Mouse (Mus musculus): ENCODE measurements around the gene Olfr324.

Olfr324 gene

GRCm38 (mm10) chr11:58594814-58595213 is at the start of gene Olfr324:
Gene Olfr324, plus strand, starts transcription at chr11:58595114.
- in situ Hi-C loops (cut with MboI, MseI), result no loop called here

DNA sequence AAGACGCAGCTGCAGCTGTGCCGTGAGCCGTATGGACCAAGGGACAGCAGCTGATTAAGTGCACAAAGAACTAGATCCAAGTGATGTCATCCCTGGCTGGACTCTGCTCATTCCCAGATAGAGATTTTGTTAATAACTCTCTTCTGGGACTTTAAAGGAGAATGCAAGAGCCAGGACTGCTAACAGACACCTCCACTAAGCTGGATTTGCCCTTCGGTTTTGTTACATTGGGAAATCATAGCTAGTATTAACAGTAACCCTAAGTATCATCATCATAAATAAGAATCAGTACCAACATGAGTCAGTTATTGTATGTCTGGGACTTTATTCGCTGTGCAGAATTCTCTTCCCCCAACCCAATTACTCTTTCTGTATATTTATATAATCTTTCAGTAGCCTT is 48.6 kb upstream of the Olfr324 start, which contains the start of gene Olfr329-ps:
TSS of gene Olfr329-ps (minus strand) at position 101 of the 400 bp plus-strand sequence.
- in situ Hi-C loops (cut with MboI, MseI), result no loop called here

DNA sequence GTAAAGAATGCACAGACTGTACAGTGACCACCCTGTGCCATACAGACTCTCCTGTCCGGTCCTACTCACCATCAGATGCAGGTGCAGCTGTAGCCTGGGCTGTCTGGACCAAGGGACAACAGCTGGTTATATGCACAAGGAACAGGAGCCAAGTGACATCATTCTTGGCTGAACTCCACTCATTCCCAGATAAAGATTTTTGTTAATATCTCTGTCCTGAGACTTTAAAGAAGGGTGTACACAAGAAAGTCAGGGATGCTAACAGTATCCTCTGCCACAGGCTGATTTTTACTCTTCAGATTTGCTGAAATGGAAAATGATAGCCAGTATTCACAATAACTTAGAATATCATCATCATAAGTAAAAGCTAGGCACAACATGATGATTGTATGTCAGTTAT is 39.4 kb upstream of the Olfr324 start, which contains the start of gene Olfr328:
TSS of gene Olfr328 (minus strand) at position 101 of the 400 bp plus-strand sequence.
- in situ Hi-C loops (cut with MboI, MseI), result no loop called here

DNA sequence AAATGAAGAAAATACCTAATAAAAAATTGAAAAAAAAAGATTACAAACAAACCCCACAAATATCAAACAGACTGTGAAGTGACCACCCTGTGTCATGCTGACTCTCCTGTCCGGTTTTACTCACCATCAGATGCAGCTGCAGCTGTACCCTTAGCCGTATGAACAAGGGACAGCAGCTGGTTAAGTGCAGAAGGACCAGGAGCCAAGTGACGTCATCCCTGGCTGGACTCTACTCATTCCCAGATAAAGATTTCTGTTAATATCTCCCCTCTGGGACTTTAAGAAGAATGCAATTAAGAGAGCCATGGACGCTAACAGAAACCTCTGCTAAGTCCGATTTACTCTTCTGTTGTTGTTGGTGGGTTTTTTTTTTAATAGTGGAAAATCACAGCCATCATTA is 24.5 kb upstream of the Olfr324 start, which contains the start of gene Olfr224:
TSS of gene Olfr224 (minus strand) at position 149 of the 400 bp plus-strand sequence.
- in situ Hi-C loops (cut with MboI, MseI), result no loop called here

DNA sequence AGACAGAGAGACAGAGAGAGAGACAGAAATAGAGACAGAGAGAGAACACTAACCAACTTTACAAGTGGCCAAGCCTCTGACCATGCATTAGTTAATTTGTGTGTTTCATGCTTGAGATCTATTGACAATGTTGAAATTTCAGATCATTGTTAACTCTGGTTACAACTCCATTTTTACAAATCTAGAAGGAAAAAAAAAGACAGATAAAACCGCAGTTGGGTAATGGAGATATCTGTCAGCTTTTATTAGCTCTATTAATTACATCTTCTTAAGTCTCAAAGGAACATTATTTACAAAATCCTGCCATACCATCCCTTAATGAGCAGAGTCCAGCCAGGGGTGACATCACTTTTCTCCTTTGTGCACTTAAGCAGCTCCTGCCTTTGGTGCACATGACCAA is 17.5 kb upstream of the Olfr324 start, which contains the start of gene Olfr325:
TSS of gene Olfr325 (plus strand) at position 301 of the 400 bp plus-strand sequence.
- in situ Hi-C loops (cut with MboI, MseI), result no loop called here

DNA sequence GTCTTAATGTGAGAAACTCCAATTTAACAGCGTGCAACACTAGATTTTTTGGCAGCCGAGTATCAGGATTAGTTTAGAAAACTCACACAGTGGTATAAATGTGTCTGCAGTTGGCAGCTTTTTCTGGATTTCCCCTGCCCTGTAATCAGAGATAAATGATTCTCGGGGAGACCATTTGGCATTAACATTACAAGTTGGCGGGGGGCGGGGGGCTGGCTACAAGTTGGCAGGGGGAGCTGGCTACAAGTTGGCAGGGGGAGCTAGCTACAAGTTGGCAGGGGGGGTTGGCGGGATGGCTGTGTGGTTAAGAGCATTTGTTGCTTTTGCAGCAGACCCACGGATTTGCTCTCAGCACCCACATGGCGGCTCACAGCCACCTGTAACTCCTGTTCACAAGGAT is 16.3 kb upstream of the Olfr324 start:
- in situ Hi-C loops (cut with MboI, MseI), result no loop called here

DNA sequence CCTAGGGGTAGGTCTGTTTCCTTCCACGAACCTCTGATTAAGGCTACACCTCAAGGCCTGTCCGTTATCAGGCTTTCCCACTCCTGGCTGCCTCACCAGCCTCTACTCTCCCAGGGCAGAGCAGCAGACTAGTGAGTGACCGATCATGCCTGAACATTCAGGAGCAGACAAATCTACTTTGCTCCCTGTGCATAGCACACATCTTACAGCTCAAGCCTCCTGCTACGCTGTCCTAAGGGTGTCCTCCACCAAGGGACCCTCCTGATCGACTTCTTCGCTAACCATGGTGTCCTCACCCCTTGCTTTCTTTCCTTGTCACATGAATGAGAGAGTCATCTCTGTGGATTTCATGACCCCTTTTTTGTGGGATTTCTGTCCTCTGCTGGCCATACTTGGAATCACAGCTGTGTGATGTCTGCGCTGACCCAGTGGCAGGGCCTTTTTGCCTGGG is 7.0 kb upstream of the Olfr324 start:
- in situ Hi-C loops (cut with MboI, MseI), result loop anchor here in 1 of 2 experiments (5.0 kb wide), 1 partner anchor 191 kb away; no protein-coding TSS in a partner anchor

DNA sequence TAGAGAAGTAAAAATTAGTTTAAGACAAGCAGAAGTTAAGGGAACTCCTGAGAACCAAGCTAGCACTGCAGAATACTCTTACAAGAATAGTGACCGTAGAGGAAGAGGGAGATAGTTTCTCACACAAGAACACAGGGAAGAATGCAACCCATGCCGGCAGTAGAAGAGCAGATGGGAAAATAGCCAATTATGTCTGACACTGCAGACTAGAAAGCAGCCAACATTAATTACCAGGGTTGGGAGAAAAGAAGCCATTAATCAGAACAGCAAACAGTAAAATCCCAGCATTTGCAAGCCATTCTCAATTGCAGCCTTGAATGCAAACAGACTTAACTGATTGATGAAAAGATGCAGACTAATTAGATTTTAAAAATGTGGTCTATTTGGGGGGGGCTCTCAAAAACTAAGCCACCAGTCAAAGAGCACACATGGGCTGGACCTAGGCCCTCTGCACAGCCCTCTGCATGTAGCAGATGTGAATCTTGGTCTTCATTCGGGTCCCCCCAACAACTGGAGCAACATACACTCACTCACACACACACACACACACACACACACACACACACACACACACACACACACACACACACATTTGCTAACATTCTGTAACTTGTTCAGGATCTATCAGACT is 6.2 kb upstream of the Olfr324 start:
- in situ Hi-C loops (cut with MboI, MseI), result loop anchor here in 1 of 2 experiments (5.0 kb wide), 1 partner anchor 191 kb away; no protein-coding TSS in a partner anchor

- in situ Hi-C loops (cut with MboI, MseI), result no loop called here
Observed at GRCm38 (mm10) chr11:58597837-58598236, 2.9 kb downstream of the Olfr324 start.

DNA sequence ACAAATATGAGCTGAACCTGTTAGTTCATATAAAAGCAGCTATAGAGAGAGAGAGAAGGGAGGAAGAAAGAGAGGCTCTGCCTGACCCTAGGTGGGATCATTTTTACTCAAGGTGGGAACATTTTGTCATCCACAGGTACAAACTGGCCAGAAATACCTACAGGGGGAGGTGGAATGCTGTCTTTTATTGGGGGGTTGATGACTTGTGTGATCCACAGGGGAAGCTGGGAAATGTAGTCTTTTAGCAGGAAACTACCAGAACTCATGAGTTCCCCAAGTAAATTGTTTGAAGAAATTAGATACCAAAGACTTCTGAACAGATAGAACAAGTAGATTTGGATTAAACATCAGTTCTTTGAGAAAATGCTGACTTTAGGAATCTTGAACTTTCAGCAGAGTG is 7.1 kb downstream of the Olfr324 start:
- in situ Hi-C loops (cut with MboI, MseI), result no loop called here

- in situ Hi-C loops (cut with MboI, MseI), result no loop called here
Observed at GRCm38 (mm10) chr11:58602800-58603560, 8.1 kb downstream of the Olfr324 start.

GRCm38 (mm10) chr11:58604688-58605087 is 9.8 kb downstream of the Olfr324 start:
- in situ Hi-C loops (cut with MboI, MseI), result no loop called here

- in situ Hi-C loops (cut with MboI, MseI), result no loop called here
Observed at GRCm38 (mm10) chr11:58605228-58605627, 10.3 kb downstream of the Olfr324 start.

DNA sequence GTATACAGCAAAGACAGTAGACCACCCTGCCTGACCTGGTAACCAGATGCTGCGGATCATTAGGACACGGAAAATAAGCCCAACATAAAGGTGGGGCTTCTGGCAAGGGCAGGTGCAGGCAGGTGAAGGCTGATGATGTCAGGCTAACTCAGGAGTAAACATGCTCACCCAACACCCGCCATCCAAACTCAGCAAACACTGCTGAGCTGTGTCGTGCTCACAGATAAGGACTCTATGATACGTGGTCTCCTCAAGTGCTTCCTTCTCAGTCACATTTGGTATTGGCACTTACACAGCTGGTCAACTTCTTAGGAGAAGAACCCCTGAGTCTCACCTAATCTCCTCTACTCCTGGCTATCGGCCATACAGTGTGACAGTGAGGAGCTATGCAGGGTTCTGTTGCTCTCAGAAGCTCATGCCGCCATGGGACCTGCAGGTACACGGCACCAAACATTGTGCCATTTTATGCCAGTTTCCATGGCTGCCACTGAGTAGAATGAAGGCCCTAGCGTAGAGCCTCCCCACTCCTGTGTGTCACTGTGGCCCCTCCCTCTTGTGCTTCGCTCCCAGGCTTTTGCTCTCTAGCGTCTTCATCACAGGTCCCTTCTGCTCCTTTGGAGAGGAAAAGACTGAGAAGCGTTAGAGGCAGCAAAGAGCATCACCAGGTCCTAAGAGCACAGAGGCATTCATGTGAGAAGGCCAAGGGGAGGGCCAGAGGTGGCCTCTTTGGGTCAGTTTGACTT is 11.4 kb downstream of the Olfr324 start:
- in situ Hi-C loops (cut with MboI, MseI), result no loop called here

DNA sequence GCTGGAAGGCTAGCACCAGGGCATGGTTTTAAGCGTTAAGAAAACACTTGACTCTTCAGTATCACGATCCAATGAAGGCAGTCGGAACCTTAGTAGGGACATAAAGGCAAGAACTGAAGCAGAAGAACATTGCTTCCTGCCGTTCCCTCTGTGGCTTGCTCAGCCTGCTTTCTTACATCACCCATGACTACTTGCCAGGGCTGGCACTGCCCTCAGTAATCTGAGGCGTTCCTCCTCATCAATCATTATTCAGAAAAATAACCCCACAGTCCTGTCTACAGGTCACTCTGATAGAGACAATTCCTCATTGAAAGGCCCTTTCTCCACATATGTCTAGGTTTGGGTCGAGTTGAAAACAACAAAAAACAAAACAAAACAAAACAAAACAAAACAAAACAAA is 12.1 kb downstream of the Olfr324 start:
- in situ Hi-C loops (cut with MboI, MseI), result no loop called here

DNA sequence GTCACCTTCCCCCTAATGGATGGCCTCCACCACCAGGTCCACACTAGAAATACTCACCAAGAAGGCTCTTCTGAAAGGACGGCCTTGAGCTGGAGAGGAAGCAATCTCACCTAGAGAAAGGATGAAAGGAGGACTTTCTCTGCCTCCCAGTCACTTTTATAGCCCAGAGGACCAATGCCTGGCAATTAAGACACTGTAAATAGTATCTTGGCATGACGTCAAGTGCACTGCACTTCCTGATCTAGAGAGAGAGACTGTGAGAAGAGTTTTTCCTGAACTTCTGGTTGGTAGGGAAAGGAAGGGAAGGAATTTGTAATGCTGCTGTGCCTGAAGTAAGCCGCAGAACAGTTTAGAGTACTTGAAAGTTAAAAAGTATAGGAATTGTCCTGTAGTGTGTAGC is 18.4 kb downstream of the Olfr324 start:
- in situ Hi-C loops (cut with MboI, MseI), result no loop called here

GRCm38 (mm10) chr11:58614526-58614925 is 19.6 kb downstream of the Olfr324 start:
- in situ Hi-C loops (cut with MboI, MseI), result no loop called here

DNA sequence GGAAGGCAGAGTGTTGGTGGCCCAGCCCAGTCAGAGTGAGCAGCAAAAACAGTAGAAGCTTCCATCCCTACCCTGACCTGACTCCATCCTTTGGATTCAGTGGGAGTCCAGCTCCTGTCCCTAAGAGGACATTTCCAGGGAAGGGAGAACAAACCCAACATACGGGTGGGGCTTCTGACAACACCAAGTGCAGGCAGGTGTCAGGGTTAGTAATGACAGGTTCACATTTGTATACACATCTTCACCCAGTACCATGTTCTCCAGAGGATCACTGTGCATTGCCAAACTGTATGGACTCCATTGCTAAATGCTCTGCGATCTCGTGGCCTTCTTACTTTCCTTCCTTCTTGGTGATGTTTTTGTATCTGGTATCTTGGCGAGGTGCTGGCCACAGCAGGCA is 21.1 kb downstream of the Olfr324 start, which contains the start of gene 2210407C18Rik:
TSS of gene 2210407C18Rik (minus strand) at position 101 of the 400 bp plus-strand sequence.
- in situ Hi-C loops (cut with MboI, MseI), result no loop called here

GRCm38 (mm10) chr11:58618369-58618768 is 23.5 kb downstream of the Olfr324 start:
- in situ Hi-C loops (cut with MboI, MseI), result no loop called here

GRCm38 (mm10) chr11:58618793-58619192 is 23.9 kb downstream of the Olfr324 start:
- in situ Hi-C loops (cut with MboI, MseI), result no loop called here

DNA sequence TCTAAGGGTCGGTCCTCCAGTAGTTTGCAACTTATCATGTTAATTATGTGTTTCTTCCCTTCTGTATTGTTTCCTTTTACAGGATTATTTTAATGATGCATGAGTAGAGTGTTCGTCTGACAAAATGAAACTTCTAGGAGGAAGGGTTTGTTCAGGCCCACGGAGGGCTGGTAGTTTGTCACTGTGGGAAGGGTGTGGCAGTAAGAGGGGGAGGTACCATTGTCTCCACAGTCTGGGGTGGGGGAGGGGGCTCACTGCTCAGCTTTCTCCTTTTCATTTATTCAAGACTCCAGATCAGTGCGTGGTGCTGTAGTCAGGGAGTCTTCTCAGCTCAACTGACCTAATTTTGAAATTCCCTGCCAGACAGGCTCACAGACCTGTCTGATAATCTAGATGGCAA is 31.2 kb downstream of the Olfr324 start:
- in situ Hi-C loops (cut with MboI, MseI), result loop anchor here in 1 of 2 experiments (10.0 kb wide), 1 partner anchor 341 kb away; no protein-coding TSS in a partner anchor

GRCm38 (mm10) chr11:58630401-58630800 is 35.5 kb downstream of the Olfr324 start, which contains the start of gene Olfr323:
Gene Olfr323, minus strand, starts transcription at chr11:58630501.
- in situ Hi-C loops (cut with MboI, MseI), result no loop called here
